Mouse (Mus musculus): Measurements from ENCODE around the gene Fam178b.

- no peak for TF ChIP-seq CTCF (IDR thresholded peaks at IDR 0.05; ENCODE audit: insufficient read depth, low read length)
- TF ChIP-seq POLR2A (IDR thresholded peaks at IDR 0.05; ENCODE audit: borderline replicate concordance, extremely low read depth, low read depth, low read length) = no peak
Observed at GRCm38 (mm10) chr1:36628585-36628984, 54.4 kb downstream of the Fam178b start.
